Mouse (Mus musculus): ENCODE data around the gene B230104I21Rik. TPM values are rescaled to one million over a fixed set of nuclear protein-coding genes. Genes with fewer than 3 reads are reported as not detected.
A peak's percentile ranks its signal among the peaks of the same experiment; 100 is the strongest.

The B230104I21Rik gene
- polyA plus RNA-seq, 1 experiment from 2014 or later: 0.17 TPM

DNA sequence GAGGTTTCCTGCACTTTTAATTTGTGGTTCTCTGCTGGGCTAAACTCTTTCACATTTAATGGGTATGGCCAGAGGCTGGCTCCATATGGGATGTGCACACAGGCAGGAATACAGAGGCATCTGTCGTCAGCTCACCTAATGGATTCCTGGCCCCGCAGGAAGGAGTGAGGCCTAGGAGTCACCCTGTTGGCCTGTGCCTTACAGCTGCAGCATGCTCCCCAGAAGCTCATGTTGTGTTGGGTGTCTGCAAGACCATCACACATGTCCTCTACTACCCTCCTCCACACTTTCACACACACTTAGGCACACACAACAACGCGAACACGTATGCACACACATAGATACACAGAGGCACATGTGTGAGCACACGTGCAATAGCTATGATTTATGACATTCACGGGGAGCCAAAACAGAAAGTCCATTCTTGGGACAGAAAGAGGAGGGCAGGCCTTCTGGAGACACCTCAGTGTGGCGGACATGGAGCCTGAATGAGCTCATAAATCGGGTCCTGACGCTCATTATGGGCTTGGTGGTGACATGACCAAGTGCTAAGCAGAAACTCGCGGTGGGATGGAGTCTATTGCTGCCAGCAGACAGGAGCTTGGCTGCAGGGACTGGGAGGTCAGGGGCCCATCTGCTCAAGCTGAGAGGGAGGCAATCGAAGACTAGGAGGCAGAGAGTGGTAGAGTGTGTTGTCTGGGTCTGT is 35.8 kb downstream of the B230104I21Rik start:
- Histone ChIP-seq H3K4me2 (ENCODE audit: low read depth, severe bottlenecking) (no peak overlapping the region), H3K27ac (replicated peaks; ENCODE audit: low read depth, low read length) (peak overlapping the region; percentile 81), H3K36me3 (ENCODE audit: control insufficient read depth, insufficient read depth, low read length) (peaks cover 1% of the 10 kb centered on the region; the same call in 1 of the 2 replicates), H3K27me3 (ENCODE audit: control insufficient read depth, insufficient read depth, low read length) (no peaks in the 10 kb centered on the region), H3K4me1 (ENCODE audit: control insufficient read depth, insufficient read depth, low read length) (peaks cover 30% of the 10 kb centered on the region), H3K4me3 (ENCODE audit: low read depth, low read length) (no peak overlapping the region), H3K9me3 (ENCODE audit: control insufficient read depth, low read length) (no peaks in the 10 kb centered on the region), H3K9ac (ENCODE audit: low read length) (no peak overlapping the region)
- DNase-seq (ENCODE audit: low spot score): peak; percentile 84
- ATAC-seq (ENCODE audit: insufficient number of reproducible peaks, low FRiP score, low TSS enrichment, low read depth): peak; percentile 74
- WGBS: 21% methylated on average over 13 of the region's 13 CpGs

DNA sequence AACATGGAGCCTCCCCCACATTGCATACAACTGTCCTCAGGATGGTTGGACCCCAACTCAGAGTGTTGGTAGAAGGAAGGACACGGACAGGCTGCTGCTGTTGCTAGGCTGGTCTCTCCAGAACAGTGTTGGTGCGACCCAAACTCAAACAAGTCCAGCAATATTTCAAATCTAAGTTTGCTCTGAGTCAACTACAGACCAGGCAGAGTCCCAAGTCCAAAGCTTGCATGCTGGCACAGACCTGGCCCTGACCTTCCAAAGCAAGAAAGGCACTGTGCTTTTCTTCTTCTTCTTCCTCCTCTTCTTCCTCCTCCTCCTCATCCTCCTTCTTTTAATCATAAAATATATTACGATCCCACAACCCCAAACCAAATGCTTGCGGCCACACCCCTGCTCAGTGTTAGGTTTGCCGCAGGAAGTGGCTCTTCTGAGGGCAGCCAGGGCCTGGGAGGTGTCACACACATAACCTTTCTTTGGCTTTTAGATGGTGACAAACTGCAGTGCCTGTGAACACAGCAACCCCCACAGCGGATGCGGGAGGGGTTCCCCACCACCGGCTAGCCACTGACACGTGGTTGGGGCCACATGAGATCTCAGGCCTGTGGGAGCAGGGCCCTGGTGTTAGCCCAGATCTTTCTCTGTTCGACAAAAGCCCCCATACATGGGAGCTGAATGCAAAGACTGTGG is 40.2 kb downstream of the B230104I21Rik start:
- WGBS: 81% methylated on average over 10 of the region's 10 CpGs
- ATAC-seq (ENCODE audit: insufficient number of reproducible peaks, low FRiP score, low TSS enrichment, low read depth) (no peak), DNase-seq (ENCODE audit: low spot score) (no peak)
- H3K4me3 ChIP-seq (ENCODE audit: low read depth, low read length): no peak overlapping the region
- H3K36me3 ChIP-seq (ENCODE audit: control insufficient read depth, insufficient read depth, low read length): no peaks in the 10 kb centered on the region
- H3K4me1 ChIP-seq (ENCODE audit: control insufficient read depth, insufficient read depth, low read length): peaks cover 18% of the 10 kb centered on the region
- H3K4me2 ChIP-seq (ENCODE audit: low read depth, severe bottlenecking): no peak overlapping the region
- no peak overlapping the region for H3K27ac ChIP-seq (replicated peaks; ENCODE audit: low read depth, low read length)
- no peaks in the 10 kb centered on the region for H3K27me3 ChIP-seq (ENCODE audit: control insufficient read depth, insufficient read depth, low read length)
- H3K9ac ChIP-seq (ENCODE audit: low read length): no peak overlapping the region
- no peaks in the 10 kb centered on the region for H3K9me3 ChIP-seq (ENCODE audit: control insufficient read depth, low read length)

DNA sequence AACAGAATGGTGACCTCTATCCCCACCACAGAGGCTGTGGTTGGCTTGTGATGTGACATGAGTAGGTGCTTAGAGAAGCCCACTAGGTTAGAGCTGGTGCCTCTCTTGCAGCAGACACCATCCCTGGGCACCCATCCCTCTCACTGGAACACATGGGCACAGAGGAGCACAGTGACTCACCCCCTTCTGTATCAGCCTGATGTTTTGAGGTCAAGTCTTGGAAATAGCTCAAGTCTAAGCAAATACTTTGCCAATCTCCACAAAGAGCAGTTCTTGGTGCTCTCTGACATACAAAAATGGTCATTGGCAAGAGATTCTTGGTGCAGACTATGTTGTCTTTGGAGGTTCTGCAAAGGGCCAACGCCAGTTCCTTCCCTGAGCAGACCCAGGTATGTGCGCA is 42.9 kb downstream of the B230104I21Rik start:
- H3K4me3 ChIP-seq (ENCODE audit: low read depth, low read length): no peak overlapping the region
- H3K9ac ChIP-seq (ENCODE audit: low read length): no peak overlapping the region
- ATAC-seq (ENCODE audit: insufficient number of reproducible peaks, low FRiP score, low TSS enrichment, low read depth): no peak
- H3K27me3 ChIP-seq (ENCODE audit: control insufficient read depth, insufficient read depth, low read length): no peaks in the 10 kb centered on the region
- H3K4me2 ChIP-seq (ENCODE audit: low read depth, severe bottlenecking): no peak overlapping the region
- H3K36me3 ChIP-seq (ENCODE audit: control insufficient read depth, insufficient read depth, low read length): no peaks in the 10 kb centered on the region
- H3K9me3 ChIP-seq (ENCODE audit: control insufficient read depth, low read length): no peaks in the 10 kb centered on the region
- WGBS: 93% methylated on average over 2 of the region's 2 CpGs
- no peak for DNase-seq (ENCODE audit: low spot score)
- H3K27ac ChIP-seq (replicated peaks; ENCODE audit: low read depth, low read length): no peak overlapping the region
- no peaks in the 10 kb centered on the region; the same call in 1 of the 2 replicates for H3K4me1 ChIP-seq (ENCODE audit: control insufficient read depth, insufficient read depth, low read length)

DNA sequence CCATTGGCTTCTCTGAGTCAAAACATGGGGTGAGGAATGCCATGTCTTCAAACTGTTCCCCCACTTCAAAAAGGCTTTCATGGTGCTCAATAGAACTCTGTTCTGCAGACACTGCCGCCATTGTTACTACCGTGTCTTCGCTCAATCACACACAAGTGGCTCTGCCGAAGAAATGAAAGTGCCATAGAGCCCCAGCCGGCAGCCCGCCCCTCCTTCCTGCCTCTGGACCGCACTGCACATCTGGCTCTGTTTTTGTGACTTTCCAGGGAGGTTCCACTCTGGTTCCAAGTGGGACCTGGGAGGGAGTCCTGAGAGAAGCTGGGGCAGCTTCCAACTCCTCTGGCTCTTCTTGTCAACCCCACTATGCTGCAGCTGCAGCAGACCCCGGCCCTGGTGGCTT is 49.3 kb downstream of the B230104I21Rik start:
- H3K4me3 ChIP-seq (ENCODE audit: low read depth, low read length): no peak overlapping the region
- H3K27me3 ChIP-seq (ENCODE audit: control insufficient read depth, insufficient read depth, low read length): no peaks in the 10 kb centered on the region
- no peaks in the 10 kb centered on the region for H3K36me3 ChIP-seq (ENCODE audit: control insufficient read depth, insufficient read depth, low read length)
- no peaks in the 10 kb centered on the region for H3K9me3 ChIP-seq (ENCODE audit: control insufficient read depth, low read length)
- peaks cover 53% of the 10 kb centered on the region for H3K4me1 ChIP-seq (ENCODE audit: control insufficient read depth, insufficient read depth, low read length)
- peak overlapping the region; percentile 61 for H3K27ac ChIP-seq (replicated peaks; ENCODE audit: low read depth, low read length)
- ATAC-seq (ENCODE audit: insufficient number of reproducible peaks, low FRiP score, low TSS enrichment, low read depth) (no peak), DNase-seq (ENCODE audit: low spot score) (peak; percentile 64)
- no peak overlapping the region for H3K4me2 ChIP-seq (ENCODE audit: low read depth, severe bottlenecking)
- no peak overlapping the region for H3K9ac ChIP-seq (ENCODE audit: low read length)
- WGBS: 38% methylated on average over 8 of the region's 8 CpGs

DNA sequence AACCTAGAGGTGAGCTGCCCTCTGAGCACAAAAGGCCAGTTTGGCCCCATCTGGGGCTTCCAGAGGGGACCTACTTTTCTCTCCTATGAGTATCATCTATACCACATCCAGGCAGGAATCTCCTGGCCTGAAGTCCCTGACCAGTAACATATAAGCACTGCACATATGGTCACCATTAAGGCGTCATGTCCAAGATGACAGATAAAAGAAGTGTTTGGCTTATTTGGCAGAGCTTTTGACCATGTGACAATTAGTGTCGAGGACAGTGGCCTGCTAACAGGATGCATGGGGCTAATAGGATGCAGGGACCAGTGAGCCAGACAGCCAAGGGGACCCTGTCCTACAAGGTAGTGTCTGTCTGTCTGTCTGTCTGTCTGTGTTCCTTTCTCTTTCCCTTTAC is 50.0 kb downstream of the B230104I21Rik start:
- ATAC-seq (ENCODE audit: insufficient number of reproducible peaks, low FRiP score, low TSS enrichment, low read depth) (no peak), DNase-seq (ENCODE audit: low spot score) (no peak)
- 22% methylated on average over 2 of the region's 2 CpGs for WGBS
- no peak overlapping the region for H3K4me2 ChIP-seq (ENCODE audit: low read depth, severe bottlenecking)
- H3K4me3 ChIP-seq (ENCODE audit: low read depth, low read length): no peak overlapping the region
- no peaks in the 10 kb centered on the region for H3K36me3 ChIP-seq (ENCODE audit: control insufficient read depth, insufficient read depth, low read length)
- H3K27ac ChIP-seq (replicated peaks; ENCODE audit: low read depth, low read length): peak overlapping the region; percentile 61; the same call in 1 of the 2 replicates
- no peak overlapping the region for H3K9ac ChIP-seq (ENCODE audit: low read length)
- H3K27me3 ChIP-seq (ENCODE audit: control insufficient read depth, insufficient read depth, low read length): no peaks in the 10 kb centered on the region
- H3K4me1 ChIP-seq (ENCODE audit: control insufficient read depth, insufficient read depth, low read length): peaks cover 60% of the 10 kb centered on the region
- H3K9me3 ChIP-seq (ENCODE audit: control insufficient read depth, low read length): no peaks in the 10 kb centered on the region

DNA sequence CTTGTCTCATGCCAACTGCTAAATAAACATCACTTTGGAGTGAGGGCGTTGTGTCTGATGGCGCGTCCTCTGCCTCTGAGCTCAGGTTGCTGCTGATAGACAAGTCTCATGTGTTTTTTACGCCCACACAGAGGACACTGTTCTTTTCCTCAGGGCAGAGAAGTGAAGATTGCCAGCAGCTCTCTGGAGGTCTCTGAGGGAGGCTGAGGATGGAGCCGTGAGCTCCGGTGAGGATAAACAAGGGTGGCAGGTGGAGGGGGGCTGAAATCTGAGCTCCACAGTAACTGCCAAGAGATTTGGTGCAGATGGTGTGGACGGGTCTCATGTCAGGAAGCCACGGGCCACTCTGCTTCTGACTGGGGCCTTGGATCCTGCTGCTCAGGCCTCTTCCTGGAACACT is 50.9 kb downstream of the B230104I21Rik start:
- DNase-seq (ENCODE audit: low spot score) (peak; percentile 43), ATAC-seq (ENCODE audit: insufficient number of reproducible peaks, low FRiP score, low TSS enrichment, low read depth) (no peak)
- 37% methylated on average over 8 of the region's 8 CpGs for WGBS
- Histone ChIP-seq H3K4me1 (ENCODE audit: control insufficient read depth, insufficient read depth, low read length) (peaks cover 69% of the 10 kb centered on the region), H3K36me3 (ENCODE audit: control insufficient read depth, insufficient read depth, low read length) (no peaks in the 10 kb centered on the region), H3K9me3 (ENCODE audit: control insufficient read depth, low read length) (no peaks in the 10 kb centered on the region), H3K9ac (ENCODE audit: low read length) (no peak overlapping the region), H3K27ac (replicated peaks; ENCODE audit: low read depth, low read length) (peak overlapping the region; percentile 72; the same call in 1 of the 2 replicates), H3K4me3 (ENCODE audit: low read depth, low read length) (no peak overlapping the region), H3K4me2 (ENCODE audit: low read depth, severe bottlenecking) (no peak overlapping the region), H3K27me3 (ENCODE audit: control insufficient read depth, insufficient read depth, low read length) (no peaks in the 10 kb centered on the region)

DNA sequence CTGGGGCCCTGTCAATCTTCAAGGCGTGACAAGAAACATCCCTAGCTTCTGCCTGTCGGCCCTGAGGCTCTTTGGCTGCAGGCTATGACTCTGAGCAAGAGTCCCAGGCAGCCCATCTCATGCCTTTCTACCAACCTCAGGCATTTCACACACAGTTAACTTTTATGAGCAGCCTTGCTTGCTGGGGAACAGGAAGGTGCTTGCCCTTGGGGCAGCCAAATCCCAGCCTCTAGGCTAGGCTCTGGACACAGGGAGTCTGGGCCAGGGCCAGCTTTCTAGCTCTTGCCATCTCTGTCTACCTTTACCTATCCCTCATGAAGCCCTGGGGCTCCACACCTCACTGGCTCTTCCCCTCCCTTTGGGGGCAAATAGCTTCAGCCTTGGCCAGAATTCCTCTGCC is 53.7 kb downstream of the B230104I21Rik start:
- Histone ChIP-seq H3K4me3 (ENCODE audit: low read depth, low read length) (no peak overlapping the region), H3K4me1 (ENCODE audit: control insufficient read depth, insufficient read depth, low read length) (peaks cover 90% of the 10 kb centered on the region), H3K27ac (replicated peaks; ENCODE audit: low read depth, low read length) (peak overlapping the region; percentile 80), H3K4me2 (ENCODE audit: low read depth, severe bottlenecking) (peak overlapping the region; percentile 0; the same call in 1 of the 2 replicates), H3K9ac (ENCODE audit: low read length) (no peak overlapping the region), H3K36me3 (ENCODE audit: control insufficient read depth, insufficient read depth, low read length) (no peaks in the 10 kb centered on the region), H3K27me3 (ENCODE audit: control insufficient read depth, insufficient read depth, low read length) (no peaks in the 10 kb centered on the region), H3K9me3 (ENCODE audit: control insufficient read depth, low read length) (no peaks in the 10 kb centered on the region)
- 23% methylated on average over 2 of the region's 2 CpGs for WGBS
- ATAC-seq (ENCODE audit: insufficient number of reproducible peaks, low FRiP score, low TSS enrichment, low read depth) (no peak), DNase-seq (ENCODE audit: low spot score) (peak; percentile 57)

DNA sequence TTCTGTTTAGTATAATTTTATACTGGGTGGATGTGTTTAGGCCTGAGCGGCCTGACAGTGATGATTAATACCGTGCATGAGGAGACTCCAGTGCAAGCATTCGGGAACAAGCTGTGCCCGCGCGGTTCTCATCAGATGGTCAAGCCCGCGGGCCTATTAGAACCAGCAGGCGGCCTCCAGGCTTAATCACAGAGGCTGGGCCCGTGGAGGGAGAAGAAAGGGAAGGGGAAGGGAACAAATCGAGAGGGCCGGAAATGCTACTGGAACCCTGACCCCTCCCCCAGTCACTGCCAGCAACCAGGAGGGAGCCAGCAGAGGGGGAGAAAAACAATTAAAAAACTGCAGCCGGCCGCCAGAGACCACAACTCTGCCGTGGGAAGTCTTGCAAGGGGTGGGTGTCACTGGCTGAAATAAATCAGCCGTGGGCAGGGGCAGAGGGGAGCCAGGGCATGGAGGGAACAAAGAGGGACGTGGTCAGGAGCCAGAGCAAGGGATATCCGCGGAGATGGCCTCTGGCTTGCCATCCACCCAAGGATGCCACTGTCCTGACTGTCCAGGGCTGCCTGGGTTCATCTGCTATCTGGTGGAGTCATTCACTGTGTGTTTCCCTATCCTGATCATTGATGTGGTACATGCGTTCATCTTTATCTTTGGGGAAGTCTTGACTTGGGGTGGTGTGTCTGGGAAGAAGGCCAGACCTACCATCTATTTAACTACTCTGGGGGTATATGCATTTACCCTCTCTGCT is 54.6 kb downstream of the B230104I21Rik start:
- 5% methylated on average over 20 of the region's 20 CpGs for WGBS
- Histone ChIP-seq H3K27me3 (ENCODE audit: control insufficient read depth, insufficient read depth, low read length) (no peaks in the 10 kb centered on the region), H3K9ac (ENCODE audit: low read length) (peak overlapping the region; percentile 50), H3K4me1 (ENCODE audit: control insufficient read depth, insufficient read depth, low read length) (peaks cover 83% of the 10 kb centered on the region), H3K9me3 (ENCODE audit: control insufficient read depth, low read length) (no peaks in the 10 kb centered on the region), H3K36me3 (ENCODE audit: control insufficient read depth, insufficient read depth, low read length) (no peaks in the 10 kb centered on the region), H3K4me2 (ENCODE audit: low read depth, severe bottlenecking) (no peak overlapping the region), H3K27ac (replicated peaks; ENCODE audit: low read depth, low read length) (peak overlapping the region; percentile 80), H3K4me3 (ENCODE audit: low read depth, low read length) (no peak overlapping the region)
- DNase-seq (ENCODE audit: low spot score) (peak; percentile 85), ATAC-seq (ENCODE audit: insufficient number of reproducible peaks, low FRiP score, low TSS enrichment, low read depth) (peak; percentile 59)

Data from limb, embryonic 11.5 days (tissue).